Mouse (Mus musculus): ENCODE results near the gene Gm4922. TPM values are rescaled to one million over a fixed set of nuclear protein-coding genes. Genes with fewer than 3 reads are reported as not detected.

Gene Gm4922
- polyA plus RNA-seq (2012; rRNA removed; ENCODE audit: low replicate concordance), result not detected in 2 replicates

GRCm38 (mm10) chr10:18786693-18787092 is at the start of gene Gm4922:
TSS of gene Gm4922 (minus strand) at chr10:18786793.

GRCm38 (mm10) chr10:18743286-18744142 is 43.1 kb downstream of the Gm4922 start, which contains the start of gene Arfgef3:
TSS of gene Arfgef3 (minus strand) at chr10:18743949.

Other genes with a start within 250 kb of the Gm4922 start
- gene Hebp2, start 240.7 kb downstream of the Gm4922 start, polyA plus RNA-seq (2012; rRNA removed; ENCODE audit: low replicate concordance), result 1.6 TPM in 1 of 2 replicates, not detected in the other
- gene Arfgef3, start 42.8 kb downstream of the Gm4922 start, polyA plus RNA-seq (2012; rRNA removed; ENCODE audit: low replicate concordance), result 0.46 and 2.9 TPM in 2 replicates
- 199 and 478 TPM in 2 replicates for gene Perp, start 58.2 kb upstream of the Gm4922 start, polyA plus RNA-seq (2012; rRNA removed; ENCODE audit: low replicate concordance)
- gene Tnfaip3, start 228.9 kb upstream of the Gm4922 start, polyA plus RNA-seq (2012; rRNA removed; ENCODE audit: low replicate concordance), result 2.3 and 6.0 TPM in 2 replicates

All from duodenum, adult 2 months (tissue).